Mouse (Mus musculus): ENCODE measurements around the gene Zfp51. TPM values are rescaled to one million over a fixed set of nuclear protein-coding genes. Genes with fewer than 3 reads are reported as not detected.
"Not testable (repeated sequence)": the region's sequence is repeated elsewhere in the genome, so short reads cannot be mapped to it uniquely, and the experiment has no call there.

Gene Zfp51
- 1 to 10 TPM; 3.5 to 3.9 TPM for total RNA-seq (2021)

GRCm38 (mm10) chr17:21450138-21450704 lies at the start of gene Zfp51:
Gene Zfp51, plus strand, starts transcription at chr17:21450374.
- DNase-seq (ENCODE audit: extremely low spot score in 1 of 2, low spot score in 1 of 2), result peak; percentile 66 to 67

GRCm38 (mm10) chr17:21422664-21423599 lies 27.2 kb upstream of the Zfp51 start, which contains the start of gene Zfp54:
Gene Zfp54, plus strand, starts transcription at chr17:21423227.
- DNase-seq (ENCODE audit: extremely low spot score in 1 of 2, low spot score in 1 of 2), result peak; percentile 17 to 22

GRCm38 (mm10) chr17:21438806-21439400 lies 11.3 kb upstream of the Zfp51 start:
- not testable (repeated sequence) for DNase-seq (ENCODE audit: extremely low spot score in 1 of 2, low spot score in 1 of 2)

- DNase-seq (ENCODE audit: extremely low spot score in 1 of 2, low spot score in 1 of 2), result peak; percentile 31 to 55
Measured at GRCm38 (mm10) chr17:21449669-21450068, 505 bp upstream of the Zfp51 start.

- no peak for DNase-seq (ENCODE audit: extremely low spot score in 1 of 2, low spot score in 1 of 2)
Measured at GRCm38 (mm10) chr17:21463550-21463949, 13.4 kb downstream of the Zfp51 start.

- no peak for DNase-seq (ENCODE audit: extremely low spot score in 1 of 2, low spot score in 1 of 2)
Measured at GRCm38 (mm10) chr17:21472032-21472652, 22.0 kb downstream of the Zfp51 start.

GRCm38 (mm10) chr17:21472653-21473307 lies 22.6 kb downstream of the Zfp51 start:
- DNase-seq (ENCODE audit: extremely low spot score in 1 of 2, low spot score in 1 of 2), result no peak

GRCm38 (mm10) chr17:21473362-21474190 lies 23.4 kb downstream of the Zfp51 start:
- no peak for DNase-seq (ENCODE audit: extremely low spot score in 1 of 2, low spot score in 1 of 2)

GRCm38 (mm10) chr17:21474729-21475128 lies 24.6 kb downstream of the Zfp51 start:
- DNase-seq (ENCODE audit: extremely low spot score in 1 of 2, low spot score in 1 of 2), result not testable (repeated sequence)

- DNase-seq (ENCODE audit: extremely low spot score in 1 of 2, low spot score in 1 of 2), result not testable (repeated sequence)
Measured at GRCm38 (mm10) chr17:21475290-21475689, 25.1 kb downstream of the Zfp51 start.

GRCm38 (mm10) chr17:21476351-21476750 lies 26.2 kb downstream of the Zfp51 start:
- DNase-seq (ENCODE audit: extremely low spot score in 1 of 2, low spot score in 1 of 2), result not testable (repeated sequence)

GRCm38 (mm10) chr17:21478103-21478777 lies 28.1 kb downstream of the Zfp51 start:
- DNase-seq (ENCODE audit: extremely low spot score in 1 of 2, low spot score in 1 of 2), result not testable (repeated sequence)

- DNase-seq (ENCODE audit: extremely low spot score in 1 of 2, low spot score in 1 of 2), result peak; percentile 58 to 59
Measured at GRCm38 (mm10) chr17:21488760-21489499, 38.8 kb downstream of the Zfp51 start, which contains the start of gene Zfp53. Gene Zfp53, plus strand, starts transcription at chr17:21488998.

- no peak for DNase-seq (ENCODE audit: extremely low spot score in 1 of 2, low spot score in 1 of 2)
Measured at GRCm38 (mm10) chr17:21489500-21490001, 39.4 kb downstream of the Zfp51 start.

- no peak for DNase-seq (ENCODE audit: extremely low spot score in 1 of 2, low spot score in 1 of 2)
Measured at GRCm38 (mm10) chr17:21501365-21501764, 51.2 kb downstream of the Zfp51 start.

GRCm38 (mm10) chr17:21504524-21504923 lies 54.4 kb downstream of the Zfp51 start:
- no peak for DNase-seq (ENCODE audit: extremely low spot score in 1 of 2, low spot score in 1 of 2)

GRCm38 (mm10) chr17:21506258-21506657 lies 56.1 kb downstream of the Zfp51 start:
- no peak for DNase-seq (ENCODE audit: extremely low spot score in 1 of 2, low spot score in 1 of 2)

GRCm38 (mm10) chr17:21509756-21510155 lies 59.6 kb downstream of the Zfp51 start:
- no peak for DNase-seq (ENCODE audit: extremely low spot score in 1 of 2, low spot score in 1 of 2)
